Mouse (Mus musculus) heart, postnatal 10 days (tissue): ENCODE results near the gene Sp3. TPM values are rescaled to one million over a fixed set of nuclear protein-coding genes. Genes with fewer than 3 reads are reported as not detected.
"Not testable (repeated sequence)": the region's sequence is repeated elsewhere in the genome, so short reads cannot be mapped to it uniquely, and the experiment has no call there.

Experiments used
- DNase-seq, 2 experiments: peaks; one replicate each; pipeline ENCODE4 v3.0.0; 2021
- intact Hi-C: fragments of 180-260 bp; cut with DNase I; formaldehyde crosslinking; loops from one replicate; pipeline ENCODE4 v1.15.1; 2025
- total RNA-seq, 2 experiments: library from RNA; stranded (reverse); gene quantifications; 2 replicates each; pipeline ENCODE4 v1.2.3; 2021

The Sp3 gene
- 10 to 100 TPM; 60.3 to 61.8 TPM for total RNA-seq

DNA sequence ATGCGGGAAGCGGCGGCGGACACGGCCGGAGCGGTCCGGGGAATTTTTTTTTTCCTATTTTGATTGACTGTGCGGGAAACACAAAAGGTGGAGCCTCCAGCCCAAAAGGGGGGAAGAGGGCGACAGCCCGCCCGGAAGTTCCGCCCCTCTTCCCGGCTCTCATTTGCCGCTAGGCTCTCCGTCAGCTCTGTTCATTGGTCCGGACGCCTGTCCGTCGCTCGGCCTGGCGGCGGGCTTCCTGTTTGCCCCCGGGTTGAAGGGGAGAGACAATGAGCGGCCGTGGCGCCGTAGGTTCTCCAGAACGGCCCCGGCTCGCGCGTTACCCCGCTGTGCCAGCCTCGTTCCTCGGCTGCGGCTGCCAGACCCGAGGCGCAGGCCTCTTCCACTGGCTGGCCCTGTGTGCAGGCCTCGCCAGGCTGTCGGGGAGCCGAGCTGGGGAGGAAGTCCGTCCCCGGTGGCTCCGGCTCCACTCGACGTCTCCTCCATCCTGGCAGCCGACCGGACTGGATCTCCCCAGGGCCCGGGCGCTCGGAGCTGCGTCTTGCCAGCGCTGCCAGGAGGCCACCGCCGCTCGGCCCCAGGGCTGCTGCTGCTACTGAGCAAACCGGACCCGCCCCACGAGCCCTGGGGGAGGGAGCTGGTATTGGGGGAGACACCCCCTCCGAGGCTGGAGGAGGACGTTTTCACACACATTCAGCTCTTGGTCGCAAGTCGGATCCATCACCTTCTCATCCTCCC, at the start of gene Sp3:
TSS of gene Sp3 (minus strand) at position 110 of the 738 bp plus-strand sequence.
- peak; percentile 98 for DNase-seq
- intact Hi-C loops = loop anchor here (1.0 to 5.0 kb wide), 3 partner anchors 16 to 67 kb away; no protein-coding TSS in a partner anchor

DNA sequence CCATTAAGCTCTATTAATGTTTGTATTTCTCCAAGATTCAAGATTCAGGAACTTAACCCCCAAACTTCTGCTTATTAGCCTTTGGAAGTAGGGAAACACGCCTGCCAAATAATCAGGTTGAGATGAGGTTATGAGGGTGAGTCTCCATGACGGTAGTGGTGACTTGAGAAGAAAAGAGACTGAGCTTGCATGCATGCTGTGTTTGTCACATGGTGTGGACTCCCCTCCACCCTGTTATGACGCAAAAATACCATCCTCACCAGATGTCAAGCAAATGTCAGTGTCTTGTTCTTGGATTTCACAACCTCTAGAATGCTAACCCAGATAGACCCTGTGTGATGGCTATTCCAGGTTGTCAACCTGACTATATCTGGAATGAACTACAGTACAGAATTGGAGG, 49.6 kb upstream of the Sp3 start:
- no peak for DNase-seq
- intact Hi-C loops = no loop called here

DNA sequence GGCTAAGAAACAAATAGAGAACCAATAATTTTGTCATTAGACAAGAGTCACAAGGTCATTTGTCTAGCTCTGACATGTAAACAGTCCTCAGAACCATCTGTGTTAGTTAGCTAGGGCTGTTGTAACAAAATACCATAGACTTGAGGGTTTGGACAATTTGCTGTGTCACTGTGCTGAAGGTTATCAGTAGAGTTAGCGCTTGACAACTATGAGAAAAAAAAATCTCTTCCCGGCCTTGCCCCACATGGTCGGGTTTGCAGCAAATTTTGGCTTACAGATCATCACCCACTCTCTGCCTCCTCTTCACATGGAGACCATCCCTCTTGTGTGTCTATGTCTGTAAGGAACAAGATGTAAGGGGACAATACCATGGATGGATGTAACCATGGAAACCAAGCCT, 47.8 kb upstream of the Sp3 start:
- DNase-seq = no peak
- intact Hi-C loops = no loop called here

DNA sequence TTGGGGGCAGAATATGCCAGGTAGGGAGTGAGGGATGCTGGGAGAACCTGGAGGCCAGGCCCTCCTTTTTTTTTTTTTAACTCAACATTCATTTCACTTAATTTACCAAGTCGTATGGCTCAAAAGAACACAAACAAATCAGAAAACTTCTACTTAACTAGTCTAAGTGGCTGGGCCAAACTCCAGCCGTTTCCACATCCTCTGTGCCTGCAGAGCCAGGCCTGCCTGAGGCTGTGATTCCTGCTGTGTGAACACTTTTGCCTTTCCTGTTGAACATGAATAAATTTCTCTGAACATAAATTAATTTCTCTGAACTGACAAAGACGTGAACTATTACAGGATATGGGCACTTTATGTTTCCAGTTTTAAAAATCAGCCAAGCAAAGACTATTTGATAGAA, 46.9 kb upstream of the Sp3 start:
- DNase-seq = no peak
- intact Hi-C loops = no loop called here

DNA sequence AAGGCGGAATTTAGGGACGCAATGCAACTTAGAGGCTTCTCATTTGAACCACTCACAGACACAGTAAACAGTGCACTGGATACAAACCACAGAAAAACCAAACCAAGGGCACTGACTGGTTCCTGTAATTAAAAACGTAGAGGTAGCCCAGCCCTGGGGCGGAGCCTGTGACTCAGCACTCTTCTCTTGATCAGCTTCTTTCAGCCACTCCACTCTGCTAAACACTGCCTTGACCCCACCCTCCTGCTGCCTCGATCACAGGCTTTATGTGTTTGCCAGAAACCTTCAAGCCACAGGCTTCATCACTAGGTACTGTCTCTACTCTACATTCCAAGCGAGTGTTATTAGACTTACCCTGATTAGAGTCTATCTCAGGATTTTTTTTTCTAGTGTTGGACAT, 43.6 kb upstream of the Sp3 start:
- intact Hi-C loops = no loop called here
- no peak for DNase-seq

DNA sequence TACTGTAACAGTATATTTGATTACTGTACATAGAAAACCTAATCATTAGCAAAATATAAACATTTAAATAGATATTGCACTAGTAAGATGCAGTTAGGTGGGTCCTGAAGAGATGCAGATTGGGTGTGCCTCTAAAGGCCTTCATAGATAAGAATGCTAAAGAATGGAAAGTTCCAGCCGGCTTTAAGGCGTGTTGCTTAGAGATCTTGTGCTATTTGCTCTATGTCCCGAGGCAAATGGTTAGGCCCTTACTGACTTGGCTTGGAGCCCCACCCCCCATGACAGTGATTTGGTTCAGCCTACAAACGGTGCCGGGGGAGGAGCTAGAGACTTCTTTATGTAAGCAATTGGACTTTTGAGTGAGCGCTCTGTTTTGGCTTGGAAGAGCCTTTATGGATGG, 40.8 kb upstream of the Sp3 start:
- intact Hi-C loops = no loop called here
- DNase-seq = no peak

DNA sequence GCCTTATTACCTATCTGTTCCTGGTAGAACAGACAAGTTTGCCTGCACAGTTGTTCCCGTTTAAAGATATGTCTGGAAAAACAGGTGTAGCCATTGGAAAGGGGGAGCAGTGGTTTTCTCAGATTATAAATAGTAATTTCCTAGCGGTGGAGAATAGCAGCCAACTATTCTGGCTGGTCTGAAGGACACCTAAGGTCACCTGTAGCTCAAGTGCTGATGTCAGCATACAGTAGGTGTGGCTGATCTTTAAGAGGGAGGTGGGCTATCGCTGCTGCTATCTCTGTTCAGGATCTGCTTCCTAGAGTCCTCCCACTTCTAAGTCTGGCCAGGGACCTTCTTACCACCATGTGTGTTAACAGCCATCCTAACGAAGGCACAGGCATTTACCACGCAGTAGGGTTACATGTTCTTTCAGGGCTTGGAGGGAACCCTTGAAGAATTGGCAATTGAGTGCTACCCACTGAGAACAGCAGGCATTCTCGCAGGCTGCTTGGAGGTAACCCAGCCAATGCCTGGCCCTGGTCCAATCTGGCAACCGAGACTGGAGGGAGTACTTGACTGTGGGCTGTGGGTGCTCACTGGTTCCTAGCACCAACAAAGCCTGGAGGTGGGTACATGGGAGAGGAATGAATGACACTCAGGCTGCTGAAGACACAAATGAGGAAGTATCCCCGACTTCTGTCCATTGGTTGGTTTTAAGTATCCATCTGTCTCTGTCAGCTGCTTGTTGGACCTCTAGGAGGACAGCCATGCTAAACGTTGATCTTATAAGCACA, 39.3 kb upstream of the Sp3 start:
- peak; percentile 78 to 84 for DNase-seq
- intact Hi-C loops = no loop called here

DNA sequence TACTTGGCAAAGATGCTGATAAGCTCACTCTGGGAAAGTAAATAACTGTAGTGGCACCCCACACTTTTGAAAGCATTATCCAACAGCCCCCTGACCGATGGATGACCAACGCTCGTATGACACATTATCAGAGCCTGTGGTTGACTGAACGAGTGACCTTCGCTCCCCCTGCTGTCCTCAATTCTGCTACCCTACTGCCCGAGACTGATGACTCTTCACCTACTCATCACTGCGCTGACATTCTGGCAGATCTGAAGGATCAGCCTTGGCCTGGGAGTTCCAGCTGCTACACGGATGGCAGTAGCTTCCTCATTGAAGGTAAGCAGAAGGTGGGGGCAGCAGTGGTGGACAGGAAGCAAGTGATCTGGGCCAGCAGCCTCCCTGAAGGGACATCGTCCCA, 33.8 kb upstream of the Sp3 start:
- DNase-seq, intact Hi-C loops: not testable (repeated sequence)

DNA sequence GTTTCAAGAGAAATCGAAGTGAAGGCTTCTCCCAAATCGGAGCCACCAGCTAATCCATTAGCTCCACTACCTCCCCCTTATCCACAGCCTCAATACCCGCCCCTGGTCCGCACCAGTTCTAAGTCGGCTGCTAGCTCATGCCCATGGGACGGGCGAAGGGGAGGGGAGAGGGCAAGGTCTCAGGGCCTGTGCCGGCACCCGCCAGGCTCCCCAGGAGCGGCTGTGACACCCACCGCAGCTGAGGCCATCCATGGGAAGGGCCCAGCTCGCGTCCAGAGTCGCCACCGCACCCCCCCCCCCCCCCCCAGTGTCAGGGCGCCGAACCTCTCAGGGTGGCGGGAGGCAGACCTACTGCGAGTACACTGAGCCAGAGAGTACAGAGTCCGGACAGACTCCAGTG, 32.4 kb upstream of the Sp3 start:
- intact Hi-C loops = no loop called here
- DNase-seq = no peak

DNA sequence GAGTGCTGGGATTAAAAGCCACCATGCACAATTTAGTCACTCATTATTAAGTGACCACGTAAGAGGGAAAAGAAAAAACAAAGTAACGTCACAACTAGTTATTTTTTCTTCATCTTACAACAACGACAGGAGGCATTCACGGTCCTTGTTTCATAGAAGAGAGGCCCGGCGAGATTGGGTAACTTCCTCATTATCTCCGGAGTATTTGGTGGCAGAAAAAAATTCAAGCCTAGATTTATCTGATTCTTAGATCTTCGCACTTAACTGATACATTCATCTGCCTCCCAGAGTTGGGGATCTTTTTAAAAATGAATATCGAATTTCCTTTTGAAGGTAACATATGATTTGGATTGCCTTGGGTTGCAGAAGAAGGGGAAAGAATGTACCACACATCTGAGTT, 27.2 kb upstream of the Sp3 start:
- intact Hi-C loops = no loop called here
- DNase-seq = no peak

DNA sequence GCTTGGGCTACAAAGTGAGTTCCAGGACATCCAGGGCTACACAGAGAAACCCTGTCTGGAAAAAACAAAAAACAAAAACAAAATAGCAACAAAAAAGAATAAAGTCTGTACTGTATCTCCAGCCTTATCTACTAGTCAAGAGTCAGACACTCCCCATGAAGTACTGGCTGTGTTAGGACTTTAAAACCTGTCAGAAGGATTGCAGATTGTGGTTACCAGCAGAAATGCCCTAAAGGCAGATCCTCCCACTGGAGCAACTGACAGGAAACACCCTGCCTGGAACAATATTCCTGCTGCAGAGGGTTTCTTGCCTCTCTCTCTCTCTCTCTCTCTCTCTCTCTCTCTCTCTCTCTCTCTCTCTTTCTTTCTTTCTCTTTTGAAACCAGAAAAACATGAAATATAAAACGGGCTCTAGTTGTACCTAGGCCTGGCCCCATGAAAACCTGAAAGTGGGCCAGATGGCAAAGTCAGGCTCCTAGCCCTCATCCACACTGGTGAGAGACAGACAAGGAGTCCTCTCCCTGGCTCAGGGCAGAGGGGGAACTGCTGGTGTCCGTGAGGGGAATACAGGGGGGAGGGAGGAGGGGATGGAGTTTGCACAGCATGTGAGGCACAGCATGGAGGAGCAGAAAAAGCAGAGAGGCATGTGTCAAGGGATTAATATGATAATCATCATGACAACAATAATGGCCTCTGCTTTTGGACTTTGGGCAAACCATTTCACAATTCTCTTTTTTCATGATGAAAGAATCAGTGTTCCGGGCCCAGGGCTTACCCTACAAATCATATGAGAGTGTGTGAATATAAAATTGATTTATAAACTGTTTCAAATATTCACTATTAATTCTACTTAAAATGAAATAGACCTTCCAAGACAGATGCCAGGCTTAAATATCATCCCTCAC, 25.6 kb upstream of the Sp3 start:
- intact Hi-C loops = no loop called here
- no peak for DNase-seq

DNA sequence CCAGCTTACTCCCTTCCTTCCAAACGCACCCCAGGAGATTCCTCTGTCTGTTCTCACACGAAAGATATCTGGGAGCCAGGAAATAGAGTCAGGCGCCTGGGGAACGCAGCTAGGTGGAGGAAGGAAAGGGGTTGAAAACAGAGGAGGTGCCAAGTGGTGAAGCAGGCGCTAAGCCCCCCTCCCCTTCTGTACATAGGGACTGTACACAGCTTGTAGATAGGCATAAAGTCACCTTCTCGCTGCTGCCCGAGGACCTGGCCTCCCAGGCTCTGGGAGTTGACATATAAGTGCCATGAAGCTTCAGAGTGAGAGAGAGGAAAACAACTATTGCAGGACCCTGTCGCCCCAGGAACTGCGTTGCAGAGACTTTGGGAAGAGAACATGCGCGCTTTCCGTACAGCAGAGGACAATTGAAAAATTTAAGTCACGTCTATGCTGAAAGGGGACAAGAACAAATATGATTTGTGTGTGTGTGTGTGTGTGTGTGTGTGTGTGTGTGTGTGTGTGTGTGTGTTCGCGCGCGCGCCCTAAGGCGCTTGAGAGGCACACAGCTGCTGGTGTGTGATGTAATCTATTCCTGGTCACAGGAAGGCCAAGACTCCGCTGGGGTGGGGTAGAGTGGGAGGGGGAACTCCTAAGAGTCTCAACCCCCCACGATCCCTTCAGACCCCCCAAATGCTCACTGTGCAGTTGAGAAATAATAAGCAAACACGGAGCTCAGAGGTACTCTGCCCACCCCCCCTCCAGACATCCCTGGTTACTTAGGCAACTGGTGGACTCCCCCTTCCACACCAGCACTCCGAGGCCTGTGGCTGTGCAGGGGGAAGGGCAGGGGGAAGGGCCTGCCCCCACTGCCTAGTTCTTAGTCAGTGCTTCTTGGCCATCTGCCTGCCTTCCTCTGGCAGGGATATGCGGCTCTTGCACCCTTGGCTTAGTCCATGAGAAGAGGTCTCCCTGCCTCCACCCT, 23.8 kb upstream of the Sp3 start:
- intact Hi-C loops = loop anchor here (1.0 to 5.0 kb wide), 2 partner anchors 24 to 43 kb away; partner anchors contain the start of gene Sp3
- DNase-seq = peak; percentile 92 to 93

DNA sequence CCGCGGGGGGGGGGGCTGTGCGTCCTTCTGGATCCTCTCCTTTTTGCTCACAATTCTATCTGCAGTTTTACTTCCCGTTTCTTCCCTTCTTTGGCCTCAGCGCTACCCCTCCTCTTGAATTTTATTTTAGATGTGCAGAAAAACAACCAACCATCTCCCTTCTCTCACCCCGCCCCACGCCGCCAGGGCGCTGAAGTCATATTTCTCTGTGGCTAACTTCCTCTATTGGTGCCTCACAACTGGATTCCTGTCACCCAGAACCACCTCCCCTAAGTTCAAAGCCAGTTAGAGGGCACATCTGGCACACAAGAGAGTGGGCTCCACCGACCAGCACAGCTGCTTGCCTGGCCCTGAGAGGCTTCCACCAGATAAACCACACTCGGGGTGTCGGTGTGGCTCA, 22.8 kb upstream of the Sp3 start:
- peak; percentile 71 to 72 for DNase-seq
- intact Hi-C loops = loop anchor here (1.0 to 5.0 kb wide), 2 partner anchors 23 to 44 kb away; partner anchors contain the start of gene Sp3

DNA sequence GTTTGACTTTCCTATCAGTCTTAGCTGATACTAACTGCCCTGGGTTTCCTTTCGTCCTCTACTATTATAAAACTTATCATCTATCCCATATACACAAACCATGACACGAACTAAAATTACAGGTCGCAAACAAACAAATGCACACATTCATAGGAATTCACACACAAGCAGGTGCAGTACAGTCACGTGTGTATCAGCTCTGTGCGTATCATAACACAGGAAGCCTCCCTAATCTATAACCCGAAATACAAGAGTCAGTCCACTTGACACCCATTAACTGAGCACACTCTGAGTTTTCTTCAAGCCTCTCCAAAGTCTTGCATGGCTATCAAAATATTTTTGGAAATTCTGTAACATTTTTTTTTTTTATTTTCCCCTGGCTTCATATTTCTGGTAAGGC, 22.2 kb upstream of the Sp3 start:
- intact Hi-C loops = loop anchor here (5.0 kb wide), 1 partner anchor 45 kb away; no protein-coding TSS in a partner anchor
- no peak for DNase-seq

DNA sequence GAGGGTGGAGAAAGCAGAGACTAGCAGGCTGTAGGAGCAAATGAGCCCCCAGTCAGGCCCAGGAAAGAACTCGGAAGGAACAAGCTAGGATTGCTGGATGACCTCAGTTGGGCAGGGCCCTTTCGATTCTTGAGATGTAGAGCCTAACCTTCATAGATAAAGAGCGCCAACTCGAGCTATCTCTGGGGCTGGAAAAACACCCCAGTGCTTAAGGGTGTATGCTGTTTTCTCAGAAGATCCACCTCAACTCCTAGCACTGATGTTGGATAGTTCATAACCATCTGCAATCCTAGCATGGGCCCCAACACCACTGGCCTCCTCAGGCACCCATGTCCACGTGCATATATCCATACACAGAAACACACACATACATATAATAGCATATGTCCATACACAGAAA, 21.7 kb upstream of the Sp3 start:
- intact Hi-C loops = loop anchor here (5.0 kb wide), 1 partner anchor 45 kb away; no protein-coding TSS in a partner anchor
- no peak for DNase-seq

DNA sequence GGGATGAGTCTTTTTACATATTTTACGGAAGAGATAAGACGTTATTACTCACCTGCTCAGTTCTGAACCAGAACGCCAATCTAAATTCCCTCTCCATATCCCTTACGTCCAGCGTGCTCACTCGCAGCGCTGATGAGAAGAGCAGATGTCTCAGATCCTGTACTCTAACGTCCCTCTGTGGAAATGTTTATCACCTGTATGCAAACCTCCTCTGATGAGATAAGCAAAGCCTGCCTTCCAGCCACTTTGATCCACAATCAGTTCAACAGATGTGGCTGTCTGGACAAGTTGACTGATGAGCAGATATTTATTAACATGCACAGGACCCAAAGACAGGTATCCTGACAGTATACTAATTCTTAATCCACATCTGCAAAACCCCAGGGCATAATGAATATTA, 19.9 kb upstream of the Sp3 start:
- intact Hi-C loops = loop anchor here (5.0 kb wide), 1 partner anchor 47 kb away; no protein-coding TSS in a partner anchor
- no peak for DNase-seq

DNA sequence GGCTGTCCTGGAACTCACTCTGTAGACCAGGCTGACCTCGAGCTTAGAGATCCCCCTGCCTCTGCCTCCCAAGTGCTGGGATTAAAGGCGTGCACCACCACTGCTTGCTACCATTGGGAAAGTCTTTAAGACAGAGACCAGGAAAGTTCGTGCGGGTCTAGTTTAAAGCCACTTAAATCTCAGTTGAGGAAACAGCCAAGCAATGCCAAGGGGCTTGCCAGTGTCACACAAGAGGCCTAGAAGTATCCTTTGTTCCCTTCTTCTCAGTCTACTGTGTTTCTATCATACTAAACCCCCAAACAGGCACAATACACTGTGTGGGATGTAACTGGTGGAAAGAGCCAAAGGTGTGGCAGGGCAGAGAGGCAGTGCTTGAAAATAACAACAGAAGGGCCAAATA, 17.3 kb upstream of the Sp3 start:
- DNase-seq = no peak
- intact Hi-C loops = loop anchor here (2.0 kb wide), 1 partner anchor 17 kb away; the partner anchor contains the start of gene Sp3

DNA sequence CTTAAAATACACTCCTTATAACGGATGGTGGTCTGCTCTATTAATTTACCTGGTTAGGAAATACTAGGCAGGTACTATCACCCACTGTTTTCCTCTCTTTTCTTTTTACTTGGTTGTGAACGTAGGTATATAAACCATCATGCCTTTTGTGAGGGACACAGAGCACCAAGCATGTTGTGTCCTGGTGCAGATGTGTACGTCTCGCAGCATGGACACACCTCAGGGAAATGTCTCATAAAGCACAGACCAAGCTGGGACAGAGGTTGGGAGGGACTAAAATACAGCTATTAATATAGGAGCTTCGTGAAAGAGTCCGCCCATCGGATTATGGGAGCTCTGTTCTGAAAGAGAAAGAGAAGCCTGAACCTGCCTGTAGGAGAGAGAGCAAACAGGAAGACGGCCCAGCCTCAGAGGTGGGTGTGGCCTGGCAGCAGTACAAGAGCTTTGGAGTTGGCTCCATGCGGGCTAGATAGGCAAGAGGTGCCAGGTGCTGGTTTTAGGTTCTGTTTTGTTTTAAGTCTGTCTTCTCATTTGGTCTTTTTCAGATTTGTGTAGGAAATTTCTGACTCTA, 16.6 kb upstream of the Sp3 start:
- intact Hi-C loops = loop anchor here (2.0 kb wide), 1 partner anchor 16 kb away; the partner anchor contains the start of gene Sp3
- peak; percentile 80 to 82 for DNase-seq
